Mouse (Mus musculus) E14TG2a.4 (cell line): Measurements from ENCODE around the gene Igf1r.

Source experiments
- CTCF ChIP-seq: conservative IDR thresholded peaks from 2 replicates; pipeline ENCODE4 v1.5.1; 2014; ENCODE audit warnings: low read length
- NANOG ChIP-seq: IDR thresholded peaks from 2 replicates; pipeline ENCODE4 v1.6.1; 2014; ENCODE audit warnings: borderline replicate concordance, low read length, mixed read lengths
- POU5F1 ChIP-seq: IDR thresholded peaks from 2 replicates; pipeline ENCODE4 v1.6.1; 2014; ENCODE audit warnings: low read length, borderline replicate concordance

DNA sequence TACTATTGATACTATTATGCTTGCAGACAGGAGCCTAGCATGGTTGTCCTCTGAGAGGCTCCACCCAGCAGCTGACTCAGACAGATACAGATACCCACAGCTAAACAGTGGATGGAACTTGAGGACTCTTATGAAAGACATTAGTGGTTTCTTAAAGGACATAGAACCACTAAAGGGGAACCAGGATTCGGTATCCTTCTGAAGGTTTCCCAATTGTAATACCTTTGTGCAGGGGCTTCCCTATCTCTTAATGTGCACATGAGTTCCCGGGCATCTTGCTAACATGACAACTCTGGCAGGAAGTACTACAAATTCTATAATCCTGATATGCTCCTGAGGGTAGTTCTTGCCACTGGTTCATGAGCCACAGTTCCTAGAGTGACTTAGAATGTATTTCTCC is 46.3 kb upstream of the Igf1r start:
- TF ChIP-seq CTCF = no peak
- TF ChIP-seq NANOG = no peak
- no peak for TF ChIP-seq POU5F1
